Mouse (Mus musculus): Measurements from ENCODE around the gene Vmn2r111. TPM values are rescaled to one million over a fixed set of nuclear protein-coding genes. Genes with fewer than 3 reads are reported as not detected.
"Not testable (repeated sequence)": the region's sequence is repeated elsewhere in the genome, so short reads cannot be mapped to it uniquely, and the experiment has no call there.

The Vmn2r111 gene
- polyA plus RNA-seq (2016; fragmentation: Nextera tagmentation; extraction: Ambion mirVana): not detected in 2 replicates

GRCm38 (mm10) chr17:22573382-22573781 is at the start of gene Vmn2r111:
Gene Vmn2r111 (minus strand): TSS chr17:22573482.
- not testable (repeated sequence) for H3K4me1 ChIP-seq; H3K36me3 ChIP-seq; H3K4me3 ChIP-seq; H3K4me2 ChIP-seq; H3K27me3 ChIP-seq (replicated peaks); H3K9me3 ChIP-seq (replicated peaks); H3K9ac ChIP-seq; H3K27ac ChIP-seq; ATAC-seq
- WGBS (ENCODE audit: insufficient replicate concordance): 39% methylated on average over 1 of the region's 1 CpGs

GRCm38 (mm10) chr17:22600651-22601050 is 27.4 kb upstream of the Vmn2r111 start, which contains the start of gene Vmn2r112:
Gene Vmn2r112 (plus strand): TSS chr17:22600951.
- H3K4me2 ChIP-seq; H3K27ac ChIP-seq; H3K9me3 ChIP-seq (replicated peaks); H3K4me3 ChIP-seq; H3K27me3 ChIP-seq (replicated peaks); ATAC-seq; H3K9ac ChIP-seq; H3K36me3 ChIP-seq; H3K4me1 ChIP-seq: not testable (repeated sequence)

GRCm38 (mm10) chr17:22520467-22520866 is 52.8 kb downstream of the Vmn2r111 start:
- not testable (repeated sequence) for H3K4me1 ChIP-seq; H3K27ac ChIP-seq; H3K9me3 ChIP-seq (replicated peaks); ATAC-seq; H3K27me3 ChIP-seq (replicated peaks); H3K9ac ChIP-seq; H3K36me3 ChIP-seq; H3K4me3 ChIP-seq; H3K4me2 ChIP-seq
- WGBS (ENCODE audit: insufficient replicate concordance): 67% methylated on average over 7 of the region's 7 CpGs

GRCm38 (mm10) chr17:22520037-22520436 is 53.2 kb downstream of the Vmn2r111 start:
- H3K9ac ChIP-seq; H3K4me1 ChIP-seq; H3K27me3 ChIP-seq (replicated peaks); H3K27ac ChIP-seq; ATAC-seq; H3K4me2 ChIP-seq; H3K9me3 ChIP-seq (replicated peaks); H3K4me3 ChIP-seq; H3K36me3 ChIP-seq: not testable (repeated sequence)
- WGBS (ENCODE audit: insufficient replicate concordance): 52% methylated on average over 3 of the region's 3 CpGs

GRCm38 (mm10) chr17:22497120-22497519 is 76.2 kb downstream of the Vmn2r111 start:
- no peaks in the 10 kb centered on the region; the same call in 1 of the 2 replicates for H3K9me3 ChIP-seq (replicated peaks)

More at GRCm38 (mm10) chr17:22497120-22497519, 76.2 kb downstream of the Vmn2r111 start:
- Histone ChIP-seq H3K27me3 (replicated peaks) (no peaks in the 10 kb centered on the region), H3K9ac (no peak overlapping the region), H3K36me3 (no peaks in the 10 kb centered on the region), H3K4me1 (no peaks in the 10 kb centered on the region), H3K4me3 (no peak overlapping the region), H3K27ac (no peak overlapping the region), H3K4me2 (no peak overlapping the region)
- 59% methylated on average over 4 of the region's 4 CpGs for WGBS (ENCODE audit: insufficient replicate concordance)
- no peak for ATAC-seq

Other genes with a start within 250 kb of the Vmn2r111 start
- gene Zfp944, start 212.1 kb downstream of the Vmn2r111 start, polyA plus RNA-seq (2016; fragmentation: Nextera tagmentation; extraction: Ambion mirVana): 7.6 and 7.7 TPM in 2 replicates
- 5.3 and 5.5 TPM in 2 replicates for gene Zfp758, start 212.0 kb downstream of the Vmn2r111 start, polyA plus RNA-seq (2016; fragmentation: Nextera tagmentation; extraction: Ambion mirVana)
- 3.5 and 3.6 TPM in 2 replicates for gene Zfp946, start 149.3 kb downstream of the Vmn2r111 start, polyA plus RNA-seq (2016; fragmentation: Nextera tagmentation; extraction: Ambion mirVana)
- not detected in 2 replicates for gene Vmn2r112, start 27.5 kb upstream of the Vmn2r111 start, polyA plus RNA-seq (2016; fragmentation: Nextera tagmentation; extraction: Ambion mirVana)

Measured in liver, embryonic 12.5 days (tissue).